Mouse (Mus musculus): Measurements from ENCODE around the gene Med20.

GRCm38 (mm10) chr17:47588517-47588916 is 22.9 kb upstream of the Med20 start:
- TF ChIP-seq CTCF (IDR thresholded peaks at IDR 0.05; ENCODE audit: control insufficient read depth, insufficient read depth, insufficient read length) (no peak), USF1 (IDR thresholded peaks at IDR 0.05; ENCODE audit: low read depth) (no peak)
